Mouse (Mus musculus) left cerebral cortex, postnatal 14 days (tissue): Measurements from ENCODE around the gene Bgn. TPM values are rescaled to one million over a fixed set of nuclear protein-coding genes. Genes with fewer than 3 reads are reported as not detected.
A peak's percentile ranks its signal among the peaks of the same experiment; 100 is the strongest.

Experiments
- DNase-seq, 2 experiments: peaks; one replicate each; pipeline ENCODE4 v3.0.0; 2021 to 2022; ENCODE audit warnings: low spot score in 2 of 2, mixed read lengths in 1 of 2
- intact Hi-C: fragments of 180-260 bp; cut with DNase I; formaldehyde crosslinking; loops from one replicate; pipeline ENCODE4 v1.15.1; 2025
- total RNA-seq, 2 experiments: library from RNA; stranded (reverse); gene quantifications; 2 replicates each; pipeline ENCODE4 v1.2.3; 2021

The Bgn gene
- total RNA-seq, 2 experiments from 2014 or later: 27.0 to 29.0 TPM

GRCm38 (mm10) chrX:73484076-73484475 is 674 bp downstream of the Bgn start:
- intact Hi-C loops: no loop called here
- DNase-seq: no peak

DNA sequence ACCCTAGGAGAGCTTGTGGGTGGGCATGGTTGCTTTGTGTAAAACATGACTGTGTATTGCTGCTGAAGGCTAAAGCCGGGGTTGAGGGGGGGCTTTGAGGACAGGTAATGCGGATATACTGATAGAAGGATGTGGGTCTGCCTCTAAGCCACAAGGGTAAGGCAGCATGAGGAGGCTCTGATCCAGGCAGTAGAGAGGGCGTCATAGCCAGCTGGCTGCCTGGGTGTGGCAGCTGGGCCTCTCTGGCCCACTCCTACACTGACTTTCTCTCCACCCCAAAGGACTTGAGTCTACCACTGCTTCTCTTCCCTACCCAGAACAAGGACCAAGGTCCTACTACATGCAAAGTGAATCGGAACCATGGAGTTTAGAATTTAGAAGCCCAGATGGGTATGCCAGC is 1.5 kb downstream of the Bgn start:
- no peak for DNase-seq
- intact Hi-C loops: loop anchor here (5.0 kb wide), 1 partner anchor 33 kb away; no protein-coding TSS in a partner anchor

DNA sequence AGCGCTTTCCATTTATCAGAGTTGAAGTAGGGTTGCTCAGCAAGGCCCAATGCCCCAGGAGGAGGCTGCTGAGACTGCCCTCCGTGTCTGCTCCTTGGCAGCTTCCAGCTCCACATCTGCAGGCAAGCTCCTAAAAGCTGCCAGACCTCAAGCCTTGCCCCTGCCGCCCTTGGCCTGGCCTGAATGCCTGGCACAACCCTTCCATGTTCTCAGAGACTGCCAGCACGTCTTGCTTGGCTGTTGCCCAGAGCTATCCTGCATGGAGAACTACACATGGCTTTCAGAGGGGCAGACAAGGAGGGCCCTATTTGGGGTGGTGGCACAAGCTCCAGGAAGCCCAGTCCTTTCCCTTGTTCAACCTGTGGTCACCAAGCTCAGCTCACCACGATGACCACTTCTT is 3.5 kb downstream of the Bgn start:
- peak in 1 of 2 experiments; percentile 7 for DNase-seq
- intact Hi-C loops: loop anchor here (5.0 kb wide), 1 partner anchor 35 kb away; no protein-coding TSS in a partner anchor

DNA sequence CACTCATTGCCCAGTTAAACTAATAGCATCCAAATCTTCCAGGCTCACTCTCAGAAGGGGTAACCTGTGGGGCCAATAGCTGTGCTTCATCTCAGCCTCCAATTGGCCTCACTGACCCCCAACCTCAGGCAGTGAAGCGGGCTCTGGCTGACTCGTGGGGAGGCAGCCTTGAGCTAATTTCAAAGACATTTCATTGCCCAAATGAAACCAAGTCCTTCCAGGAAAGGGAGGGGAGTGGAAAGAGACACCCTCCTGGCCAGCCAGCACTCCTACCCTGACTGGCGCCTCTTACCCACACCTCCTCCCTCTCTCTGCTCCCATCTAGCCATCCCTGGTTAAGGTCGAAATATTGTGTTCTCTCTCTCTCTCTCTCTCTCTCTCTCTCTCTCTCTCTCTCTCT is 6.8 kb downstream of the Bgn start:
- intact Hi-C loops: loop anchor here (5.0 to 10.0 kb wide), 2 partner anchors 145 to 178 kb away; partner anchors contain the start of gene Zfp275

DNA sequence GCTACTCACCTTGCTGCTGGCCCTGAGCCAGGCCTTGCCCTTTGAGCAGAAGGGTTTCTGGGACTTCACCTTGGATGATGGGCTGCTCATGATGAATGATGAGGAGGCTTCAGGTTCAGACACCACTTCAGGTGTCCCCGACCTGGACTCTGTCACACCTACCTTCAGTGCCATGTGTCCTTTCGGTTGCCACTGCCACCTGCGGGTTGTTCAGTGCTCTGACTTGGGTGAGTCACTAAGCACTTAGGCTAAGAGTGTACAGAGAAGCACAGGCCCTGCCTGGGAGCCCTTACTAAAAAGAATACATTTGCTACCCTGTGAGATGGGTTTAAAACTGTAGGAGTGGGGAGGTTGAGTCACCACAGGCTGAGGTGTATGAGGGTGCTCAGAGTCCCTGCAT is 7.4 kb downstream of the Bgn start:
- intact Hi-C loops: loop anchor here (5.0 to 10.0 kb wide), 2 partner anchors 146 to 179 kb away; partner anchors contain the start of gene Zfp275

More for the DNA sequence above, 6.8 kb downstream of the Bgn start:
- DNase-seq: no peak

GRCm38 (mm10) chrX:73493567-73493966 is 10.2 kb downstream of the Bgn start:
- peak; percentile 75 to 79 for DNase-seq
- intact Hi-C loops: loop anchor here (5.0 to 10.0 kb wide), 2 partner anchors 149 to 181 kb away; partner anchors contain the start of gene Zfp275

More for the DNA sequence above, 7.4 kb downstream of the Bgn start:
- DNase-seq: no peak

DNA sequence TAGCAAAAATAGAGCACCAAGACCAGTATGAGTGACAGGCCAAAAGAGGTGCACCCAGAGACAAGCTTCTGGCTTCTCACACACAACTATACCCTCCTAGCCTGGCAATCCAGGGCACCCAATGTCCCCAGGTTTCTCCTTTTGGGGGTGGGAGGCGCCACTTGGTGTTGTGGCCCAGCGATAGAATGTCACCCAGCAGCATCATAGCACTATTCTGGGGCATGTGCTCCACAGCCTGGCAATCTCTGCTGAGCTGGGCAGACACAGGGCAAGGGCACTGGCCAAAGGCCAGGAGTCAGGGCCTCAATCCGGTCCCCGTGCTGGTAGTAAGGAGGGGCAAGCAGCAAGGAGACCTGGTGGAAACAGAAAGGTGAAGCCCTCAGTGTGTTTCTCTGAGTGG is 13.3 kb downstream of the Bgn start:
- intact Hi-C loops: loop anchor here (10.0 kb wide), 1 partner anchor 152 kb away; the partner anchor contains the start of gene Zfp275

DNA sequence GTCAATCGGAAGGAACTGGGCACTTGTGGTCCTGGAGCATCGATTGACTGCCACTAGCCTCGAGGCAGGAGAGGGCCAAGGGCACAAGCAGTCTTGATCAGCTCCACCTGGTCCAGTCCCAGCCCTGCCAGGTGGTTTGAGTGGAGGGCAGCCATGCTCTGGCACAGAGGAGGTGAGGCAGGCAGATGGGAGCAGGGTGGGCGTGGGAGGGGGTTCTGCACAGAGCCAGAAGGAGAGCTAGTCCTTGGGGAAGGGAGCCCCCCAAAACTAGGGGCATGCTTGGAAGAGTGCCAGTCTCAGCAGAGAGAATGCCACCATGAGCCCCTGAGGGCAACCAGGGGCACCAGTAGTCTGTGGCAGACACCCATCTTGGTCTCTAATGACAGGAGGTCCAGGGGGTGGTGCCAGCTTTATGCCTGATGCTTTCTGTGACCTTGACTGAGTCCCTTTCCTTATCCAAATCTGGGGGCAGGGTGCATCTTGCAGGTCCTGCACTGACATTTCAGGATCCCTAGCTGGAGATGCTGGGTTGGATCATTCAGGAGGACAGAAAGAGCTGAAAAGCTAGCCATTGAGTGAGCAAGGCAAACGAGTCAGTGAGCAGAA is 21.8 kb downstream of the Bgn start:
- DNase-seq: no peak

More for the DNA sequence above, 13.3 kb downstream of the Bgn start:
- DNase-seq: no peak

GRCm38 (mm10) chrX:73506577-73506976 is 23.2 kb downstream of the Bgn start:
- DNase-seq: no peak
- intact Hi-C loops: no loop called here

More for the DNA sequence above, 21.8 kb downstream of the Bgn start:
- intact Hi-C loops: no loop called here

- intact Hi-C loops: no loop called here
- DNase-seq: no peak
Observed at GRCm38 (mm10) chrX:73509209-73509608, 25.8 kb downstream of the Bgn start.

DNA sequence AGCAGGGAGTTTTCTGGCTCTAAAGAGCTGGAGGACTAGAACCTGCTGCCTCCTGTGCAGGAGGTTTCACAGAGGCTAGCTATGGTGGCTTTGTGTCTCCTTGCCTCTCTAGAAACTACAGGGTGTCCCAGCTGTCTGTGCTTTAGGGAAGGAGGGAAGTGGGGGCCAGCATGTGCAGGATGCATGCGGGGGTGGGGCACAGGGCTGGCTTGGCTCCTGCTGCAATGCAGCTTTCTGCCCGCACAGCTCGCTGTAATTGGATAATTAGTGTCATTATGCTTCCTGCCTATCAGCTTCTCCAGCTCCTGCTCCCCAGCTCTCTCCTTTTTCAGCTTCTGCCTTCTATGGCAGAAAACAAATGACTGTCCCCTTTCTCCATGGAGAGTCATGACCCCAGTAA is 29.5 kb downstream of the Bgn start:
- intact Hi-C loops: no loop called here
- peak; percentile 54 to 72 for DNase-seq

GRCm38 (mm10) chrX:73516556-73516955 is 33.2 kb downstream of the Bgn start:
- intact Hi-C loops: no loop called here
- no peak for DNase-seq

DNA sequence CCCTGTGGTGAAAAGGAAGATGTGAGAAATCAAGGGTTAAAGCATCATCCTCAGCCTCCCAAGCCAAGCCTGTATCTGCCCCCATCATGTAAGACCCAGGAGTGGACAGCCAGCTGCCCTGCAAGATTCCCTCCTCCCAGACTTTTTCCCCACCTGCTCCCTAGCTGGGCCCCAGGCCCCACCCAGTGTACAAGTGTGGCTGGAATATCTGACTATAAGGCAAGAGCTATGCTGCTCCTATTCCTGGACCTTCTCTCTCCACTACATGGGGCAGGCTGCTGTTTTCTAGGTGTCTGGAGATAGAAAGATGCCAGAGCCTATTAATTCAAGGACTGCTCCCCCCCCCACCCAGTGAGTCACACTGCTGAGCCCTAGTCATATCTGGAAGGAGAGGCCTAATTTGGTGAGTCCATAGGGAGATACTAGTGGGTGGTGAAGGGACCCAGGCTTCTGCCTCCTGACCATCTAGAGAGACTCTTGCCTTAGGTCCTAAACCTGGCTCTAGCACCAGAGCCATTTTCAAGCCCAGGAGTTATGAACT is 33.7 kb downstream of the Bgn start:
- no peak for DNase-seq
- intact Hi-C loops: no loop called here

GRCm38 (mm10) chrX:73520692-73521091 is 37.3 kb downstream of the Bgn start:
- no peak for DNase-seq
- intact Hi-C loops: no loop called here

- intact Hi-C loops: no loop called here
- peak in 1 of 2 experiments; percentile 21 for DNase-seq
Observed at GRCm38 (mm10) chrX:73524318-73525222, 41.2 kb downstream of the Bgn start.

DNA sequence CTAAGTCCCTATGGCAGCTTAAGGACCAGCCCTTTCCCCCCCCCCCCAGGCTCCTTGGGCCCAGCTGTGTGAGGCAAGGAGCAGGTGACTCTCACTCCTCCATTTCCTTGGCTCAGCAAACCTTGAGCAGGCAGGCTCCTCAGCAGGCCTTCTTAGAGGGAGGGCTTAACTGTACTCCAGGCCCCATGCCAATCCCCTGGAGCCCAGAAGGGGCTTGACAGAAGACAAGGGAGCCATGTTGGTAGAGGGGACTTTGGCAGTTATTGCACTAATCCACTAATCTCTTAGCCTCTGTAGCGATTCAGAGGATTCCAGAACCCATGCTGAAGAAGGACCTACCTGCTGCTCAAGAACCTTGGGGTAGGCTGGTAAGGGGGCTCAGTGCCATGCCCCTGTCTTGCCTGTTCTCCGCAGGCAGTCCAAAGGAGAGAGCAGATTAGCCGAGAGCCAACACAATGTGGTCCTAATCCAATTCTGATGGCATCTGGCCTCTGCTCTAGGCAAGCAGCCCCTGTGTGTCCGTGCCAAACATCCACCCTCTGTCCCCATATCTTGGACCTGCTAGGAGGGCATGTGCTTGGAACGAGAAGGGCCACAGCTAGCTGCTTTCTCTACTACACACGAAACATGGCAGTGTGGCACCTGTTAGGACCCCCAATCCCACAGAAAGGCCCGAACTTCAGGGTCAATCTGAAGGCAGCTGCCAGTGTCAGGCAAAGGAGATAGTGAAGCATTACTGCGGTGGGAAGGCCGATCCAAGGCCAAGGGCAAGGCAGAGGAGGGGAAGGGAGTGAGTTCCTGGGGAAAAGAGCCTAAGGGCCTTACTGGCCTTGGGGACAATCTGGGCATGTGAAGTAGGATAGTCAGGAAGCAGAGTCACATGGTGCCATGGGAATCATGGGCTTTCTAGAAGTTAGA is 42.1 kb downstream of the Bgn start:
- intact Hi-C loops: no loop called here
- no peak for DNase-seq

GRCm38 (mm10) chrX:73526410-73526887 is 43.0 kb downstream of the Bgn start:
- intact Hi-C loops: no loop called here
- DNase-seq: no peak

- no peak for DNase-seq
- intact Hi-C loops: no loop called here
Observed at GRCm38 (mm10) chrX:73537875-73538274, 54.5 kb downstream of the Bgn start.

- DNase-seq: peak in 1 of 2 experiments; percentile 7
Observed at GRCm38 (mm10) chrX:73543340-73543739, 59.9 kb downstream of the Bgn start.

More at GRCm38 (mm10) chrX:73543340-73543739, 59.9 kb downstream of the Bgn start:
- intact Hi-C loops: no loop called here
